Mouse (Mus musculus): ENCODE data around the gene Armc8.
"Not testable (repeated sequence)": the region's sequence is repeated elsewhere in the genome, so short reads cannot be mapped to it uniquely, and the experiment has no call there.

Gene Armc8

GRCm38 (mm10) chr9:99568347-99569070 lies at the start of gene Armc8:
Gene Armc8, minus strand, starts transcription at chr9:99568899.
- DNase-seq (ENCODE audit: low spot score in 2 of 2): peak; percentile 93 to 94

DNA sequence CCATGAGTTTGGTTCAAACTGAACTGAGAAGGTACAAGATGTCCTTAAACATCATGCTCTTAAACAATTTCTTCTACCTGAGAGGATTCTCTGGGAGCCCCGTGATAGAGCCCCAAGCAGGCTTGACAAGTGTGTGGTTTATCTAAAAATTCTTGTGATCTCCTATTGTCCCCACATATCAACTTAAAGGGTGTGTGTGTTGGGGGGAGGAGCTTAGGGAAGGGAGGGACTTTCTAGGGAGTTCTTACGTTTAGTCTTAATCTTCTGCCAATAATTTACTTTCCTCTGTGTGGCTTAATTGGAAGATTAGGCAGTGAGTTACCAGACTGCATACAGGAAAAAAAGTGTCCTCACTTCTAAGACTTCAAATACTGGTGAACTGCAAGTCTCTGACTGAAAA lies 43.5 kb upstream of the Armc8 start, which contains the start of gene A4gnt:
TSS of gene A4gnt (plus strand) at position 301 of the 400 bp plus-strand sequence.
- DNase-seq (ENCODE audit: low spot score in 2 of 2): no peak

- DNase-seq (ENCODE audit: low spot score in 2 of 2): no peak
Observed at GRCm38 (mm10) chr9:99603566-99603965, 34.9 kb upstream of the Armc8 start.

- not testable (repeated sequence) for DNase-seq (ENCODE audit: low spot score in 2 of 2)
Observed at GRCm38 (mm10) chr9:99599127-99599526, 30.4 kb upstream of the Armc8 start.

GRCm38 (mm10) chr9:99591144-99591543 lies 22.4 kb upstream of the Armc8 start:
- DNase-seq (ENCODE audit: low spot score in 2 of 2): no peak

- peak in 1 of 2 experiments; percentile 57 for DNase-seq (ENCODE audit: low spot score in 2 of 2)
Observed at GRCm38 (mm10) chr9:99587505-99588202, 19.0 kb upstream of the Armc8 start.

DNA sequence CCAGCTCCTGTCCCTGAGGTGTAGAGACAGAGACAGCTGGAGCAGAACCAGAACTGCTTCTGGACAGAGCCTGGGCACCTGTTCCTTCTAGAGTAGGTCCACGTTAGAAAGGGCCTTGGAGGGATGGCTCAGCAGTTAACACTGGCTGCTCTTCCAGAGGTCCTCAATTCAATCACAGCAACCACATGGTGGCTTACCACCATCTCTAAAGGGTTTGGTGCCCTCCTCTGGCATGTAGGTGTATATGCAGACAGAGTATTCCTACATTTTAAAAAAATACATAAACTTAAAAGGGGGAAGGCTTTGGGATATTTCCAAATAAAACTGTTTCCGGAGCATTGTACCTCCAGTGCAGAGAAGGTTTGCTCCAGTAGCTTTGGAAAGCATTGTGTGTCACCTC lies 12.0 kb upstream of the Armc8 start:
- DNase-seq (ENCODE audit: low spot score in 2 of 2): peak; percentile 56 to 58

- peak; percentile 96 for DNase-seq (ENCODE audit: low spot score in 2 of 2)
Observed at GRCm38 (mm10) chr9:99575677-99576480, 7.2 kb upstream of the Armc8 start, which contains the start of gene Dbr1. Gene Dbr1, plus strand, starts transcription at chr9:99575799.

DNA sequence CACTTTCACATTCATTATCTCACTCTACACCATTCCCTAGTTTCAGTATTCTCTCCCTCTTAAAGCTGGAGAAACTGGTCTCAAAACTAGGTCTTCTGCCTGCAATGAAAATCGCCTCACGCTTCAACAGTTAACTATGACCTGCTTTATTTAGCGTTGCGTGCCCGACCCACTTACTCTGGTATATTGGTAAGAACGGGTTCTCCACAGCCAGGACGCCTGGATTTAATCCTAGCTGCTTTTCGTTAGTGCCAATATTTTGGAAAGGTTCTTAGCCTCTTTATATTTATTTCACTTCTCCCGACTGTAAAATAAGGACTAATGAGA lies 335 bp upstream of the Armc8 start:
- peak; percentile 32 to 45 for DNase-seq (ENCODE audit: low spot score in 2 of 2)

GRCm38 (mm10) chr9:99568023-99568346 lies 714 bp downstream of the Armc8 start:
- peak; percentile 40 to 43 for DNase-seq (ENCODE audit: low spot score in 2 of 2)

DNA sequence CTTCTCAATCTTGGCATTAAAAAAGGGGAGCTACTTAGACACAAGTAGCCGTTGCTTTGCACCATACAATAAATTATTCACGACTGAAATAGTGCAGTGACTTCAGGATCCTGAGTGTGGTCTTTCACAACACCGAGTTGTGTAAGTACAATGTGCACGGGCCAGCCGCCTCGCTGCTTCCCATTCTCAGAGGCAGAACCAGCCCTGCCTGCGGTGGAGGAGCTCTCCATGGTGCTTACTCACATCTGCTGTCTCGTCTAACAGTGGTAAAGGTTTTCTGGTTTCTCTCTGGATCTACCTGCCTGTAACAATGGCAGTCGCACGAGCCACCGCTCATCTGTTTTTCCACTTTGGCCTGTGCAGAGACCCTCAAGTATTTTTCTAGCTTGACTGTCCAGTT lies 5.0 kb downstream of the Armc8 start:
- DNase-seq (ENCODE audit: low spot score in 2 of 2): peak in 1 of 2 experiments; percentile 42

GRCm38 (mm10) chr9:99560389-99560788 lies 8.3 kb downstream of the Armc8 start:
- no peak for DNase-seq (ENCODE audit: low spot score in 2 of 2)

GRCm38 (mm10) chr9:99559557-99559904 lies 9.2 kb downstream of the Armc8 start:
- DNase-seq (ENCODE audit: low spot score in 2 of 2): no peak

DNA sequence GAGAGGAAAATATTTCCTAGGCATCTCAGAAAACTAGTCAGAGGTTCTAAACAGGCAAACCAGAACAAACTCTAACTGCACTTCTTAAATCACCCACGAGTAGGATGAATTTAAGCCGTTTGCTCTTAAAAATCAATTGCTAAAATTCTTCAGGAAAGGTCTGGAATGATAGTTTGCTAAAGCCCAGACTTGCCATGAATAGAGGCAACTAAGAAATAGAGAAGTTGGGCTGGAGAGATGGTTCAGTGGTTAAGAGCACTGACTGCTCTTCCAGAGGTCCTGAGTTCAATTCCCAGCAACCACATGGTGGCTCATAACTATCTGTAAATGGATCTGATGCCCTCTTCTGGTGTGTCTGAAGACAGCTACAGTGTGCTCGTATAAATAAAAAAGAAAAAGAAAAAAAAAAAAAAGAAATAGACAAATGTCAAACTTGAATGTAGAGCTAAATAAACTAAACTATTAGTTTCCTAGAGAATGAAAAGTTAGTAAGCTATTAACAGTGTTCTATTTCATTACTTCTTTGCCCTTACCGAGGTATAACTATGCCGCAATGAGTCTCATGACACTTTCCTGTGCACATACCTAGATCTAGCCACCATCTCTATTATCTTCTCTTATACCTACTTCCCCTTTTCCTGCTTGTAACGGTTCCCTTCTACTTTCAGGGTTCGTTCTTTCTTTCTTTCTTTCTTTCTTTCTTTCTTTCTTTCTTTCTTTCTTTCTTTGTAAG lies 9.7 kb downstream of the Armc8 start:
- DNase-seq (ENCODE audit: low spot score in 2 of 2): no peak

DNA sequence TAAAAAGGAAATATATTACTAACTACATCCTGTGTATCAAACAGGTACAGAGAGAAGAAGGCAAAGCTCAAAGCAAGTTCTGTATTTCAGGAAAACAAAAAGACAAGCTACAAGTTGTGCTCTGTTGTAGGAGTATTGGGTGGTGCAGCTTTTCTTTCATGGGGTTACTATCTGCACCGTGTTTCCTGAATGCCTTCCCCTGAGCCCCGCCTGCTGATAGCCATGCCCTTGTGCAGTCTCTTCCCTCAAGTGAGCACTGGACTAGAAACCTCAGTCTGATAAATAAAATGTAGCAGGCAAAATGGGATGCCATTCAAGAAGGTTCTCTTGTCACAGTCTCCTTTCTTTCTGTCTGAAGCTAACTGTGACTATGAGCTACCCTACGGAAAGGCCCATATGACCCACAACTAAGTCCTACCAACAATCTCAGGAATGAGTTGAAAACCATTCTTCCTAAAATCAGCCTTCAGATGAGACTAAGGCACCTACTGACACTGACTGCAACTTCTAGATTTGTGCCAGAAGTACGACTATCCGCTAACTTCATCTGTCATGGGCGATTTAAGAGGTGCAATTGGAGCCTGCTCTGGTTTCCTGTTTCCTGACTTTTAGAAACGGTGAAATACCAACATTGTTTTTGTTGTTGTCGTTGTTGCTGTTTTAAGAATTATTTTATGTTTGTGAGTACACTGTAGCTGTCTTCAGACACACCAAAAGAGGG lies 11.0 kb downstream of the Armc8 start:
- no peak for DNase-seq (ENCODE audit: low spot score in 2 of 2)

DNA sequence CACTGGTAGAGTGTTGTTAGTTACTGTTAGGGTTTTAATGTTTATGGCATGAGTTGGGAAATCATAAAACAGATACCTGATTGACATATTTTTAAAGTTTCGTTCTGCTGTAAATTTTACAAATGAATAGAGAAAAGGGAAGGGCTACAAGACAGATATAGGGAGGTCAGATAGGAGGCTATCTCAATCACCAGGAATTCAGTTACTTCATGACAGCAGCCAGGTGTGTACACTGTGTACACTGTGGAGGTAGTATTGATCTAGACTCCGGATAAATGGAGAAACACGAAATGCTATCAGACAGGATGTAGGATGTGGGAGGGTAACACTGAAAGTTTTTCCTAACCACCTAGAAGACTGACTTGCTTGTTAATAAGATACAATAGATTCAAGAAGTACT lies 13.4 kb downstream of the Armc8 start:
- no peak for DNase-seq (ENCODE audit: low spot score in 2 of 2)

DNA sequence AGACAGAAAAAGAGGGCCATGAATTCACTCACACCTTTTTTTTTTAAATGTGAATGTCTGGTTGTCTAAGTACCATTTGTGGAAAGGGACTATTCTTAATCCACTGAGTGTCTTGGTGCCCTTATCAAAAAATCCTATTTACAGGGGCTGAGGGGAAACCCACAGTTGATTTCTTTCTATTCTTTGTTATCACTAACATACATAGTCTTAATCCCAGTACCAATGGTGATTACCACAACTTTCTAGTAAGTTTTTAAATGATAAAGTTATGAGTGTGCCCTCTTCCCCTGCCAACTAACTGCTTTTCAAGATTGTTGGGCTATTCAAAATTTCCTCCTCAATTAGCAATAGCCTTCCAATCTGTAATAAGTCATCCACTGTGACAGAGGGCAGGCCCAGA lies 14.6 kb downstream of the Armc8 start:
- no peak for DNase-seq (ENCODE audit: low spot score in 2 of 2)

- DNase-seq (ENCODE audit: low spot score in 2 of 2): no peak
Observed at GRCm38 (mm10) chr9:99553049-99553448, 15.7 kb downstream of the Armc8 start.

- DNase-seq (ENCODE audit: low spot score in 2 of 2): no peak
Observed at GRCm38 (mm10) chr9:99552068-99552467, 16.6 kb downstream of the Armc8 start.

GRCm38 (mm10) chr9:99546259-99546658 lies 22.4 kb downstream of the Armc8 start:
- no peak for DNase-seq (ENCODE audit: low spot score in 2 of 2)

DNA sequence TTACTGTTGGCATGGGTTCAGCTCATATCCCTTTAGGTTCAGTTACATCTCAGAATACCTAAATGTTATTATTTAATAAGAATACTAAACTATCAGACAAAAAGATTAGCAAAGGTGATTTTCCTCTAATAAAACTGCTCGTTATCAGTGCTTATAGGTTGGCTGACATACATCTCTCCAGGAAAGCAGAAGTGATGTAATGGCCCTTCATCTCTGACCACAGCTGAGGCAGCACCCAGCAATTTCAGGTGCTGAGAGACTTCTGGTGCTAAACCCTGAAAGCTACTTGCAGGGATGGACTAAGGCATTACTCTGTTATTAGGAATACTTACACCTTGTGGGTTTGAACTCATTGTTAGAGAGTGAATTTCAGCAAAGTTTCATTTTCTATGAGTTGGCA lies 36.8 kb downstream of the Armc8 start:
- no peak for DNase-seq (ENCODE audit: low spot score in 2 of 2)

Data from right cerebral cortex, postnatal 10 days (tissue).